Mouse (Mus musculus) liver, embryonic 15.5 days (tissue): ENCODE results near the gene Dhx38. TPM values are rescaled to one million over a fixed set of nuclear protein-coding genes. Genes with fewer than 3 reads are reported as not detected.

Experiments used
- polyA plus RNA-seq: library from polyadenylated mRNA; unstranded; fragments of >200 nt; fragmentation: Nextera tagmentation; extraction: Ambion mirVana; gene quantifications from 2 replicates; pipeline ENCODE4 v1.2.1, GENCODE M21; 2015

The Dhx38 gene
- polyA plus RNA-seq, 1 experiment from 2014 or later, result 9.7 TPM

Other genes with a start within 250 kb of the Dhx38 start
- gene Pmfbp1, start 71.8 kb downstream of the Dhx38 start, polyA plus RNA-seq, result not detected in 2 replicates
- 9.3 and 10.7 TPM in 2 replicates for gene Txnl4b, start within 50 bp of the Dhx38 start, polyA plus RNA-seq
- gene Hp, start 13.3 kb upstream of the Dhx38 start, polyA plus RNA-seq, result 125 and 188 TPM in 2 replicates
- gene Dhodh, start 42.8 kb upstream of the Dhx38 start, polyA plus RNA-seq, result 17.2 and 20.3 TPM in 2 replicates
- 0.21 and 0.46 TPM in 2 replicates for gene Pkd1l3, start 48.7 kb upstream of the Dhx38 start, polyA plus RNA-seq
- 34.1 and 36.9 TPM in 2 replicates for gene Ist1, start 127.4 kb upstream of the Dhx38 start, polyA plus RNA-seq
- 6.1 and 6.3 TPM in 2 replicates for gene Zfp821, start 139.7 kb upstream of the Dhx38 start, polyA plus RNA-seq
- gene Atxn1l, start 171.9 kb upstream of the Dhx38 start, polyA plus RNA-seq, result 2.1 and 3.5 TPM in 2 replicates
- 14.9 and 15.7 TPM in 2 replicates for gene Ap1g1, start 212.7 kb upstream of the Dhx38 start, polyA plus RNA-seq